Mouse (Mus musculus): ENCODE measurements around the gene Ezh2.

Ezh2 gene

DNA sequence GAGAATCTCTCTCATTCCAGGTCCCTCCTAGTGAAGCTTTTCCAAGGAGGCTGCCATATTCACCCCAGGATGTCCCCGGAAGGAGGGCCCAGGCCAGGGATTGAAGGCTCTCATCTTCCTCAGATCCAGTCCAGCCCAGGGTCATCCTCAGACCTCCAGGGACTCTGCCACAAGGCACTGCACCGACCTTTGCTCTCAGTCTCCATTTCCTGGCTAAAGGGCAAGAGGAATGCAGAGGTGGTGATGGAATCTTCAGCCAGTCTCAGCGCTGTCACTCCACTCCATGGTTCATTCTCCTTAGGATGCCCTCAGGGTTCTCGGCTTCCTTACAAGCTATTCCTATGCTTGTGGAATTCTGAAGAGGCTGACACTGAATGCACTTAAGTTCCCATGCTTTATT is 68.7 kb downstream of the Ezh2 start:
- no peaks in the 10 kb centered on the region for H3K27me3 ChIP-seq (ENCODE audit: insufficient read depth, low read length)
- H3K4me1 ChIP-seq (replicated peaks; ENCODE audit: low read depth, low read length), result no peaks in the 10 kb centered on the region
- no peak for TF ChIP-seq NANOG (IDR thresholded peaks at IDR 0.05; ENCODE audit: borderline replicate concordance, low read length)
- TF ChIP-seq CTCF (conservative IDR thresholded peaks at IDR 0.05; ENCODE audit: low read length), result no peak
- TF ChIP-seq POU5F1 (IDR thresholded peaks at IDR 0.05; ENCODE audit: borderline replicate concordance, low read length), result no peak
- H3K9me3 ChIP-seq (ENCODE audit: low read length), result no peaks in the 10 kb centered on the region
- peaks cover 100% of the 10 kb centered on the region for H3K36me3 ChIP-seq (ENCODE audit: insufficient read depth, low read length)
- no peak overlapping the region for H3K4me3 ChIP-seq (replicated peaks; ENCODE audit: low read length)

DNA sequence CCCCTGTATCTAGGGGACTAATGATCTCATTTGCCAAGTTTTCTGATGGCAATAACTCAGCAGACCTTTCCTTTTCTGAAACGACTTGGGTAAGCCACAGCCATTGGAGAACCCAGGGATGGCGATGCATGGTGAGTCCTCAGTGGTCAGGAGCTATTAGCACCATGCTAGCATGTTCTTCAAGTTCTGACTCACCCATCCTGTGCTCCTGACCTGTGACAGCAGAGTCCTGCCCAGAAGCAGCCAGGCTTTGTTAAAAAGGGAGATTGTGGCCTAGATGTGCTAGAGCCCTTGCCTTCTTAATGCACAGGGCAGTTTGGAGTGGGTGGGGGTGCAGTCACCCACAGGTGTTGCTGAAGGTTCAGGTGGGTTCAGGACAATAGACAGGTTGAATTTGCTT is 70.1 kb downstream of the Ezh2 start:
- Histone ChIP-seq H3K4me1 (replicated peaks; ENCODE audit: low read depth, low read length) (no peaks in the 10 kb centered on the region), H3K27me3 (ENCODE audit: insufficient read depth, low read length) (no peaks in the 10 kb centered on the region), H3K4me3 (replicated peaks; ENCODE audit: low read length) (no peak overlapping the region), H3K36me3 (ENCODE audit: insufficient read depth, low read length) (peaks cover 99% of the 10 kb centered on the region), H3K9me3 (ENCODE audit: low read length) (no peaks in the 10 kb centered on the region)
- TF ChIP-seq CTCF (conservative IDR thresholded peaks at IDR 0.05; ENCODE audit: low read length), result no peak
- no peak for TF ChIP-seq NANOG (IDR thresholded peaks at IDR 0.05; ENCODE audit: borderline replicate concordance, low read length)
- TF ChIP-seq POU5F1 (IDR thresholded peaks at IDR 0.05; ENCODE audit: borderline replicate concordance, low read length), result no peak

DNA sequence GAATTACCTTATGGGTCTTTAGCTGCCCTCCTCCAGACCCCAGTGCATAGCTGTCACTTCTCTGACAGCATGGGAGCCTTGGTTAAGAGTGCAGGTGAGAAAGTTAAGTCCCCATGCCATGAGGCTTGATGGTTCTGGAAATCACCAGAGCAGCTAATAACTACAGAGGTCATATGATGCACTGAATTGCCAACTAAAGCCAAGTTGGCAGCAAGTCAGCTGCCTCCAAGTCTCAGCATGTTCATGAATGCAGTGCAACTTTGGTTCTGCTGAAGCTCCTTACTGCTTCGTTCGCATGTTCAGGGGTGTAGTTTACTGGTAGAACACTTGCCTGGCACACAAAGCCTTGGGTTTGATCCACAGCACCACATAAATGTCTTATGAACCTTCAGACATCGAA is 72.7 kb downstream of the Ezh2 start:
- TF ChIP-seq NANOG (IDR thresholded peaks at IDR 0.05; ENCODE audit: borderline replicate concordance, low read length) (no peak), CTCF (conservative IDR thresholded peaks at IDR 0.05; ENCODE audit: low read length) (no peak), POU5F1 (IDR thresholded peaks at IDR 0.05; ENCODE audit: borderline replicate concordance, low read length) (no peak)

DNA sequence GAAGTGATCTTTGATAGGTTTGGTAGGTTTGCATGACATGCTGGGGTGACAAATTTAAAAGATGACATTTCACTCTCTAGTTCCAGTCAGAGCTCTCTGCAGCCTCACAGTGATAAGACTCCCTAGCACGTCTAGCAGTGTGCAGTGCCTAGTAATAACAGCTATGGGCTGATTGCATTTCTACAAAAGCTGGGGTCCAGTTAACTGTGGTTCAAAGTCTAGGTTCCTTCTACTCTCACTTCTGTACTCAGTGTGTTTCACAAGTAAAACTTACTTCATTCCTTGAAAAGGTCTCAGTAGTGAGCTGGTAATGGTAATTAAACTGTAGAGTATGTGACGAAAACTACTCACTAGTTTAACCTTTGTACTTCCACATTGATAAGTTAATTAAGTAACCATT is 75.1 kb downstream of the Ezh2 start:
- TF ChIP-seq CTCF (conservative IDR thresholded peaks at IDR 0.05; ENCODE audit: low read length), result no peak
- no peak for TF ChIP-seq POU5F1 (IDR thresholded peaks at IDR 0.05; ENCODE audit: borderline replicate concordance, low read length)
- no peak for TF ChIP-seq NANOG (IDR thresholded peaks at IDR 0.05; ENCODE audit: borderline replicate concordance, low read length)
- H3K4me3 ChIP-seq (replicated peaks; ENCODE audit: low read length), result no peak overlapping the region
- H3K4me1 ChIP-seq (replicated peaks; ENCODE audit: low read depth, low read length), result no peaks in the 10 kb centered on the region
- peaks cover 98% of the 10 kb centered on the region for H3K36me3 ChIP-seq (ENCODE audit: insufficient read depth, low read length)
- no peaks in the 10 kb centered on the region for H3K27me3 ChIP-seq (ENCODE audit: insufficient read depth, low read length)
- H3K9me3 ChIP-seq (ENCODE audit: low read length), result no peaks in the 10 kb centered on the region

More for the DNA sequence above, 72.7 kb downstream of the Ezh2 start:
- Histone ChIP-seq H3K36me3 (ENCODE audit: insufficient read depth, low read length) (peaks cover 98% of the 10 kb centered on the region), H3K4me1 (replicated peaks; ENCODE audit: low read depth, low read length) (no peaks in the 10 kb centered on the region), H3K9me3 (ENCODE audit: low read length) (no peaks in the 10 kb centered on the region), H3K27me3 (ENCODE audit: insufficient read depth, low read length) (no peaks in the 10 kb centered on the region), H3K4me3 (replicated peaks; ENCODE audit: low read length) (no peak overlapping the region)

DNA sequence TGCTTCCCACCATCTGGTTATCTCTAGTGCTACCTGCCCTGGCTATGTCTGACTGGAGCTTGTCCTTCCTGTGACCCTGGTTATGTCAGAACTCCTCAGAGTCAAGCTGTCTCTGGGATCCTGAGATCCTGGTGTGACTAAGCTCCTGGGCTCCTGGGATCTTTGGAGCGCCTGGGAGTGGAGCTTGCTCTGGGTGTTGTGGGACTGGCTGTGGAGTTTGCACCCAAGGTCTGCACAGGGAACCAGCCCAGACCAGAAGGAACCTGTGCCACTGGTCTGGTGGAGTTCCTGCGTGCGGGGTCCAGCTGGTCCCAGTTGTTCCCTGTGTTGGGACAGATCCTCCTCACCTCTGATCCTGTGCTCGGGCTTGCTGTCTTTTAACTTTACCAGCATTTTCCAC is 100.6 kb downstream of the Ezh2 start:
- H3K4me3 ChIP-seq (replicated peaks; ENCODE audit: low read length), result no peak overlapping the region
- no peak for TF ChIP-seq NANOG (IDR thresholded peaks at IDR 0.05; ENCODE audit: borderline replicate concordance, low read length)
- no peak for TF ChIP-seq POU5F1 (IDR thresholded peaks at IDR 0.05; ENCODE audit: borderline replicate concordance, low read length)
- no peak for TF ChIP-seq CTCF (conservative IDR thresholded peaks at IDR 0.05; ENCODE audit: low read length)
- H3K36me3 ChIP-seq (ENCODE audit: insufficient read depth, low read length), result peaks cover 18% of the 10 kb centered on the region
- no peaks in the 10 kb centered on the region for H3K27me3 ChIP-seq (ENCODE audit: insufficient read depth, low read length)
- H3K9me3 ChIP-seq (ENCODE audit: low read length), result no peaks in the 10 kb centered on the region
- H3K4me1 ChIP-seq (replicated peaks; ENCODE audit: low read depth, low read length), result peaks cover 5% of the 10 kb centered on the region

DNA sequence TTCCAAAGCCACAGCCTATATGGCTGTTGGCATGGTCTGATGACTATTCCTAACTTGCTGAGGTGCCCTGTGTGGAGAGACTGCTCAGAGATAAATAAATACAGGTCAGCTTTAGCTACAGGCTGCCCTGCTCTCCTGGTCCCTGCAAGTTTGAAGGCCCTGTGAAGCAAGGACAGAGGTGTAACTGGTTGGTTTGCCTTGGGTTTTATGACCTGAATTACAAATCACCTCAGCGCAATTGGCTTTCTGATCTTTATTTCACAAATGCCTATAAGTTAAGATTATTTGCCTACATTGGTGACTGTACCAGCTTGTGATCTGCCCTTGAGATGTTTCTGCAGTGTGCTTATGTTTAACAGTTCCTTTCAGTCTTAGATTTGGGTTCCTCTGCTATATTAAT is 113.1 kb downstream of the Ezh2 start:
- Histone ChIP-seq H3K9me3 (ENCODE audit: low read length) (peaks cover 26% of the 10 kb centered on the region), H3K4me1 (replicated peaks; ENCODE audit: low read depth, low read length) (peaks cover 18% of the 10 kb centered on the region), H3K27me3 (ENCODE audit: insufficient read depth, low read length) (no peaks in the 10 kb centered on the region), H3K36me3 (ENCODE audit: insufficient read depth, low read length) (peaks cover 27% of the 10 kb centered on the region), H3K4me3 (replicated peaks; ENCODE audit: low read length) (no peak overlapping the region)
- no peak for TF ChIP-seq NANOG (IDR thresholded peaks at IDR 0.05; ENCODE audit: borderline replicate concordance, low read length)
- TF ChIP-seq CTCF (conservative IDR thresholded peaks at IDR 0.05; ENCODE audit: low read length), result no peak
- no peak for TF ChIP-seq POU5F1 (IDR thresholded peaks at IDR 0.05; ENCODE audit: borderline replicate concordance, low read length)
